Mouse (Mus musculus) c-Kit-positive CD71-positive TER-119-negative erythroid progenitor cells, embryonic 14.5 days (primary cell): ENCODE measurements around the gene Ola1.

Experiments used
- DNase-seq: peaks from one replicate; pipeline ENCODE4 v3.0.0-alpha.2; 2013; ENCODE audit warnings: low read depth

The Ola1 gene

DNA sequence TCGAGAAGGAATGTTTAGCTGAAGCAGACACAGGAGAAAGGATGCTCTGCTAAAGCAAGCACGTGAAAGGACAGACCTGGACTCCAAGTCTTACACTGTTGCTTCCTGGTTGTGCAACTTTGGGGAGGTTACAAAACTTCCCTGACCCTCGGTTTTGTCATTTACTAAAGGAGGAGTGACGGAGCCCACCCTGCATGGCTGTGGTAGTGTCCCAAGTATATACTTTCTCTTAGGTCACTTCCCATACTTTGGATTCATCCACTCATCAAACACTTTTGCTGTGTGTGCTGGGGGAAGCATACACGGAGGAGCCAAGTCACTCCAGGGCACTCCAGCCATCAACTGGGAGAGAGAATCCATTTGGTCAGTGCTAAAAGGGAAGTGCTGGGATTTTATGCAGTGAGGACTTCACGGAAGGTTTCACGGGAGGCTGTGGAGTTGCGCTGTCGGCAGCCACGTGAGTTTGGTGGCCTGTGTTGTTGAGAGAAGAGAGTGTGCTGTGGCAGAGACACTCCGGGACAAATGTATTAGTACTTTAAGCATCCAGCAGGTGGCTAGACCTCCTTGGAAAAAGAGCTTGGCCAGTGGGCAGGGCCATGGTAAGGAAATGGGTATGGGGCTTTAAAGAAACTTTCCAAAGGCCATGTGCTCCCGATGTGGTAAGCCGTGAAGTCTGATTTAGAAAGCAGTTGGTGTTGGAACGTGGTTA, 154.7 kb downstream of the Ola1 start:
- no peak for DNase-seq

- DNase-seq, result no peak
Observed at GRCm38 (mm10) chr2:73060259-73060585, 158.5 kb downstream of the Ola1 start.

DNA sequence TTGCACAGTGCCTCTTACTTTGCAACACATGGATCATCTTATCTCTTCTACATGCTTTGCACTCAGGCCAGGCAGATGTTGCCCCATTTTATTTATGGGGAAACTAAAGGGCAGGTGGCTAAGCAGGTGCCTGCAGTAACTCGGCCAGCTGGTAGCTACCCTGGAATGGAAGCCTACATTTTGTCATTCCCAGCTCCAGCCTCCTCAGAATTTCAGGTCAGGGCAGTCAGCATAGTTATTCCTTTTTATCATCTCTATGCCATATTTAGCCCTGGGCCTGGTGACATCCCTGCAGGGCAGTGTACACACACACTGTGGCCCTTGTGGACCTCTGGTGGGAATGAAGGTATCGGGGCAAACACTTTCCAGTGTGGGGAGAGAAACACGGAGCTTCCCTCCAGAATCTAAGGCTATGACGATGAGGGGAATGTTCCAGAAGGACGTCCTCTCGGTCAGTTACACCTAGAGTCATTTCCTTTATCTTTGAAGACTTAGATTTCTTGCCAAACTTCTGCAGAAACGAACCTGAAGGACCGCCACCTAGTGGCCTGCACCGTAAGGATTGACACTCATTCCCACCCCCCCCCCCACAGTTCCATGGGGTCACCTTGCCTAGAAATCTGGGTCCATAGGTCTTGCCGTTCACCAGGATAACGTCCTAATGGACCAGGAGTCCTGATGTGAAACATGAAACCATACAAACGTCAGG, 159.0 kb downstream of the Ola1 start:
- no peak for DNase-seq

GRCm38 (mm10) chr2:73058344-73058743, 160.4 kb downstream of the Ola1 start:
- DNase-seq, result no peak

DNA sequence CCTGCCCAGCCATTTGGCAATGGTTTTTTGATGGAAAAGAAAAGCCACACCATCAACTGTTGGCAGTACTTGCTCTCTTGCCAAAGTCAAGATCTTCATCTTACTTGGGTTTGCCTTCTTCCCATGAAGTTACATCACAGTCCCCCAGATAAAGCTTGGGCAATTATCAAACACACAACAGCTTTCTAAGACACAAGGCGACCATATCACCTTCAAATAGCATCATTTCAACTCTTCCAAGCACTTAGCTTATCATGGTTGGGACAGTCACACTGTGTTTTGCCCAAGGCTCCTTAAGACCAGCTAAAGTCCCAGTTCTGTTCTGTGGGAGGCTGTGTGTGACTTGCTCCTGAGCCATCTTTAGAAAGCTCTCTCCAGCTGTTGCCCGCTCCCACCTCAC, 161.1 kb downstream of the Ola1 start:
- no peak for DNase-seq

- no peak for DNase-seq
Observed at GRCm38 (mm10) chr2:73056090-73056956, 162.4 kb downstream of the Ola1 start.

- DNase-seq, result no peak
Observed at GRCm38 (mm10) chr2:73053791-73054490, 164.8 kb downstream of the Ola1 start.

DNA sequence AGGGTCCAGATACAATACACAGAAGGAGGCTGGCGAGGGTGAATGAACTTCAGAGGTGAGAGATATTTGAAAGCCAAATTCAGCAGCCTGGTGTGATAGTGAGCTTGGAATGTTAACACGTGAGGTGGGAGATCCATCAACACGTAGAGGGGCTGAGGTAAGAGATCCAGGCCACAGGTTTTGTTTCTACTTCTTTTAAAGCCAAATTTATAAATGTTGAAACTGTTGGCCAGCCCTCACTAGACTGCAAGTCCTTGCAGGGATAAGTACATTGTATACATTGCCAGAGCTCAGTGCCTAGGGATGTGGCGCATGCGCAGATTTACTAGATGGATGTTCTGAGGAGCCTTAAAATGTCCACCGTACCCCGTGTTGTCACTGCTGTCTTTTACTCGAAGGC, 168.3 kb downstream of the Ola1 start:
- no peak for DNase-seq

DNA sequence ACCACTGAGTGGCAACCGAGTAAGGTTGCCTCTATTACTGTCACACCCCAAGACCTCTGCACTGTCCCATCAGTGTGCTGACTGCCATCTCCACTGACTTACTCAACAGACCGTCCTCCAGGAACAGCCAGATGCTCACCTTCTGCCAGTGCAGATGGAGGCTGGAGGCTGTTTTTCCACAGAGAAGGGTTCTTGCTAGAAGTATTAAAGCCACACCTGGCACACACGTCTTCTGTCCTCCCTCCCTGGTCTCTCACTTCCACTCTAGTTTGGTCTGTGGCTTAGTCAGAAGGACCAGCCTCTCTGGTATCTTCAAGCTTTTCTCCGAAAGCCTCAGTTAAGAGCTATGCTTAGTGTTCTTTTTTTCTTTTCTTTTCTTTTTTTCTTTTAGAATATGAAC, 168.7 kb downstream of the Ola1 start:
- DNase-seq, result no peak

GRCm38 (mm10) chr2:73049001-73049684, 169.6 kb downstream of the Ola1 start:
- no peak for DNase-seq

DNA sequence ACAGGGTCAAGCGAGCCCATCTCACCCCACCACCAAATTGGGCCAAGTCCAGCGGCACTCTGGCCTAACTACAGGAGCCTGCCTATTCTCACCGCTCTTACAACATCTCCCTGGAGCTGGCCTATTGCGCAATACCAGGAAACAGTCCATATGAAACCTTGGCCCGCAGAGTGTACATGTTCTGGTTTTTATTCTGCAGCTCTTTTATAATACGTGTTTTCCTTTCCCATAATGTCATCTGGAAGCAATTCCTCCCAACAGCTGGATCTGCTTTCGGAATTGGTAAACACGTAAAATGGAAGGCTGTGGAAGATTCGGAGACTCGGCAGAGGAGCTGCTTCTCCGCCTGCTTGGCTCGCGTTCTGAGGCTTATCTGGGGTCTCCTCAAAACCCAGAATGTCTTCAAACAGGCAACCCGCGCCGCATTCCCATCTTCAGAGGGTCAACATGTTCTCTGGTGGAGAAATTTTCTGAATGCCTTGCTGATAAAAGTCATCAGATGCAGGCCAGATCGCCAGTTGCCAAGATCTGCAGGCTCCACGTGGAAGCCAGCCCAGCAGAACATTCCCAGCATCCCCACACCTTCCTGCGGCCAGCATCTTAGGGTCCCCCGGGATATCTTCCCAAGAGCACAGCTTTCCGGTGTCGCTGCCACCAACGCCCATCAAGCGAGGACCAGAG, 171.5 kb downstream of the Ola1 start:
- no peak for DNase-seq

DNA sequence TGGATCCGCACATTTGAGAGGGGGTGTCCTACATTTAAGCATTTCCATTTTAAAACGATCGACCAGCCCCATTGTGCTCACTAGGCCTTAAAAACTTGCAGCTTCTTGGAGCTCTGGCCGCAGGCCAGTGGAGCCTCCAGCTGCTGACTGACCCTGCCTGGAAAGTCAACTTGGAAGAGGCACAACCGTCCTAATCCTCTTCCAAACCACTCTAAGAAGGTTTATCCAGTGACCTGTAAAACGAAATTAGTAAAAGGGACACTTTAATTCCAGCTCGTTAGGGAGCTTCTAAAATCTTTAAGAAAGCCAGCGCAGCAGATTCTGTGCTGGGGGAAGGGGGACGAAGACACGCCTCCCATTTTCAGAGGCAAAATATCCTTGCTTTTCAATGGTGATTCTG, 172.1 kb downstream of the Ola1 start:
- no peak for DNase-seq

GRCm38 (mm10) chr2:73045505-73045904, 173.2 kb downstream of the Ola1 start:
- no peak for DNase-seq
